Mouse (Mus musculus) sigmoid colon, adult 10 weeks (tissue): Measurements from ENCODE around the gene Gm20388. TPM values are rescaled to one million over a fixed set of nuclear protein-coding genes. Genes with fewer than 3 reads are reported as not detected.

ENCODE experiments used
- polyA plus RNA-seq: library from polyadenylated mRNA; stranded (reverse); fragments of 350-450 nt; fragmentation: Illumina TruSeq; extraction: RNeasy Lipid Tissue Mini Kit (QIAGEN cat#74804); gene quantifications from one replicate; pipeline ENCODE4 v1.2.3, GENCODE M21; 2014; ENCODE audit warnings: low read depth, low replicate concordance

Gm20388 gene
- polyA plus RNA-seq = 3.8 TPM

GRCm38 (mm10) chr8:119910547-119911257 is at the start of gene Gm20388:
Gene Gm20388 (plus strand): TSS chr8:119910841.

DNA sequence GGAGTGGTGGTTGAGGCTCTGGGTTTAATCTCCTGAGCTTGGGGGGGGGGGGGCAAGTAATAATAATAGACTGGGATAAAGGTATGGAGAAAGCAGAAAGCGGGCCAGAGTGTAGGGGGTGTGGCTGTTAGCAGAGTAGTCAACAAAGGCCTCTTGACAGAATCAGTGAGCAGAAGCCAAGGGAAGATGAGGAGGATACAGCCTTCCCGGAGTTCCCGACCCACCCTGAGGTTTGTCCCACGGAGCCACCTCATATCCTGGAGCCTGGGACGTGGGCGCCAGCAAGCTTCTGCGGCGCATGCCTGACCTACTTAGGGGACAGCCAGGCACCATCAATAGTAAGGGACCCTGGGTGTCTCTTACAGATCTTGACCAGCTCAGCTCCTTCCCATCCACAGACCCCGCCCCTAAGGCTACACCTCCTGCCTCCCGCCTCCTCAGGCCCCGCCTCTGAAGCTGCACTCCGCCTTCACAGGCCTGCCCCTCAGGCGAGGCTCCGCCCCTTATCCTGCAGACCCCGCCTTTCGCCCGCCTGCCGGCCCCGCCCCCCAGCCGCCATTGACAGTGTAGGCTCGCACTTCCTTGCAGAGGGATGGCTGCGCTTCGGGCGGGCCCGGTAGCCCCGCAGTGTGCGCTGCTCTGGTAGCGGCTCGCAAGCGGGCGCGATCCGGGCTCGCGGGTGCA is 48.8 kb upstream of the Gm20388 start, which contains the start of gene Klhl36:
TSS of gene Klhl36 (plus strand) at position 561 of the 684 bp plus-strand sequence.

DNA sequence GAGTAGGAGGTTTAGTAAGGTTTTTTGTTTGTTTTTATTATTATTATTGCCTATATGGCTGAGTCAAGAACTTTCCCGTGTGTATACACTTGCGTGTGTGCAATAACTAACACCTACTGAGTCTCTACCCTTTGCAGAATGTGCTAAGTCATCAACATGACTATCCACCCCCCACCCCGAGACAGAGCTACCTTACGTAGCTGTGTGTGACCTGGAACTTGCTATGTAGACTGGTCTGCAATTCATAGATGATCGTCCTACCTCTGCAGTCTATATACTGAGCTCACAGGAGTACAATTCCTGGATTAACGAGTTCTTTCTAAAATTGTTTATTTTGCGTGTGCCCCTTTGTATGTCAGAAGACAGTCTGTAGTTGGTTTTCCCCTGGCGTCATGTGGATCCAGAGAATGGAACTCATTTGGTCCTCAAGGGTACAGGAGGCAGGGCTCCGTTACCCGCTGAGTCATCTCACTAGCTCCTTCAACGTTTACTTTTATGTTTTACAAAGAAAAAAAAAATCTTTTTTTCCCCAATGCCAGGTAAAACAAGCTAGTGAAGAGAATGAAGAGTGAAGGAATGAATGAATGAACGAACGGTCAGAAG is 596 bp upstream of the Gm20388 start, which contains the start of gene Usp10:
TSS of gene Usp10 (plus strand) at position 417 of the 603 bp plus-strand sequence.

DNA sequence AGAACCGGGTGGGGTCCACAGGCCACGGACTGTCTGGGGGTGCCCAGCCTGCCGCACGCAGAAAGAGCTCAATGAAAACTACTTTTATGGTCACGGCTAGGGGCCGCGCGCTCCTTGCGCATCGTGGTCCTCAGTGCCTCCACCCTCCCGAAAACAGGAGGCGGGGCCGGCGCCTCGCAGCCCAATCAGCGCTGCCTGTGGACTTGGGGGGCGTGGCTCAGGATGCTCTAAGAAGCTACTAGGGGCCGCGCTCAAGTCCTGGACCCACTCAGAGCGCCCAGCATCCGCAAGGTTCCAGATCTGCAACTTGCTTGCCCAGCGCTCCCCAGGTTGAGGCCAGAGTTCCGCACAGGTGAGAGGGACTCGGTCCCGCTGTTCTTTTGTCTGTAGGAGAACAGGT is 81.6 kb downstream of the Gm20388 start, which contains the start of gene Crispld2:
TSS of gene Crispld2 (plus strand) at position 190 of the 400 bp plus-strand sequence.

DNA sequence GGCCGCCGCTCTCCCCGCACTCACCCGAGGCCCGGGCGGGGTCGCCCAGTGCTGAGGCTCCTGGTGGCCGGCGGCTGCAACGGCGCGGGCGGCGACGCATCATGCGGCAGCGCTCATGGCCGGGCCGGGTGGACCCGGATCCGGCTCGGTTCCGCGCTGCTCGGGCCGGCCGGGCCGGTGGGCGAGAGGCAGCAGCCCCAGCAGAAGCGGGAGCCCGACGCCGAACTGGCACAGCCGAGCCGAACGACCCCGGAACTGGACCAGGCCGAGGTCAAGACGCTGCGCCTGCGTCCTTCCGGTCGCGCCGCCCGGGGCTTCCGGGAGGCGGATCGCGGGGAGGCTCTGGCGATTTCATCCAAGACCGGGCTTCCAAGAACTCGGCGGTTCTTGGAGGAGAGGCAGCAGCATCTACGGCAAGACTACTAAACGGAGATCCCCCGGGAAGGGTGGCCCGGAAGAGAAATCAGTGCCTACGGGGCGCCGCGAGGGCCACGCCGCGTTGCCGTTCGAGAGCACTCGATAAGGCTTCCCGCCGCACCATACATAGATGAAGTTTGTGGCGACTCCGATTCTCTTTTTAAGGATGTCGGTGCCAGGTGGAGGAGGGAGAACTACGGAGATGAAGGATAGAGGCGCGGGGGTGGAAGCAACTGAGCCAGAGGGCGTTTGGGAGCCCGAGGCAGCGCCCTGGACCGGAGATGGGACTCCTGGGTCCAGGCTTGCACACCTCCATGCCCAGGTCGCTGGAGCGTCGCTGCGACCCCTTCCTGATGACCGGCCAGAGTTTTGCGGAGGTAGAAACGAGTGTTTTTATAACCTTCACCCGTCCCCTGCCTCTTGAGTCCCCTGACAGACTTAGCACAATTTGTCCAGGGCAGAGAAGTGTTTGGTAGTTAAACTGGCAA is 190.7 kb downstream of the Gm20388 start, which contains the start of gene Zdhhc7:
TSS of gene Zdhhc7 (minus strand) at position 415 of the 905 bp plus-strand sequence.

GRCm38 (mm10) chr8:120113758-120114255 is 203.2 kb downstream of the Gm20388 start, which contains the start of gene 6430548M08Rik:
Gene 6430548M08Rik (plus strand): TSS chr8:120114152.

GRCm38 (mm10) chr8:120177318-120178123 is 266.9 kb downstream of the Gm20388 start, which contains the start of gene Fam92b:
Gene Fam92b (minus strand): TSS chr8:120177466.

GRCm38 (mm10) chr8:120227891-120228591 is 317.4 kb downstream of the Gm20388 start, which contains the start of gene Gse1:
Gene Gse1 (plus strand): TSS chr8:120228456.

DNA sequence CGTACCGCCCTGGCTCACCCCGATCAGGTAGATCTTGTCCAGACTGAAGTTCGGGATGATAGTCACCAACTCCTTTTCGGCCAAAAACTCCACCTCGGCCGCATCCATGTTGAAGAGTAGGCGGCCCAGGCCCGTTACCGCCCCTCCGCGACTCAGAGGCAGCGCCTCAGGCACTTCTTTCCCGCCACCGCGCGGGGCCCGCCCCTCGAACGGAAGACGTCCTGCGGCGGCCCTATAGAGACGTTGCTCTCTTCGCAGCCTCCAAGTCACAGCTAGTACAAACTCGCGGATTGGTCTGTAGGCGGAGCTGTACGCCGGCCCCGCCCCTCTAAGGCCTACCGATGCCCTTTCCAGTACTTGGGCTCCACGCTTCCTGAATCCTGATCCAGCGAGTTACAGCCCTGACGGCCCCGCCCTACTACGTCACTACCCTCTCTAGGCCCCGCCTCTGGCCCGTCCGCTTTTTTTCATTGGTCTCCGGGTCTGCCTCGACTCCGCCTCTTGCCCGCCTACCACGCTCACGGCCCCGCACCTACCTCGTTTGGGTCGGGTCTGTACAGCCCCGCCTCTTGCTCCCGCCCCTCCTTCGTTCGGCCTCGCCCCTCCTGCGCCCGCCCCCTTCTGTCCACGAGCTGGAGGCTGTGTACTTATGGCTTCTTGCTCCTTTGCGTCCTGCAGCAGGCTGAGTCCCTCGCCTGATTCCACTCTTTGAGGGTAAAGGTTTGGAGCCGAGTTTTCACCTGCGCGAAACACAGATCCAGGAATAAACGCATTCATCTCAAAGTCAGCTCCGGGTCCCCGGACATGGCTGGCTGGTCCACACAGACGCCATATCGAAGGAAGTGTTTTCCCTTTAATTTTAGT is 678.5 kb downstream of the Gm20388 start, which contains the start of gene Gins2:
TSS of gene Gins2 (minus strand) at position 397 of the 864 bp plus-strand sequence.

GRCm38 (mm10) chr8:120647532-120647931 is 736.9 kb downstream of the Gm20388 start, which contains the start of gene 1190005I06Rik:
Gene 1190005I06Rik (minus strand): TSS chr8:120647632.

DNA sequence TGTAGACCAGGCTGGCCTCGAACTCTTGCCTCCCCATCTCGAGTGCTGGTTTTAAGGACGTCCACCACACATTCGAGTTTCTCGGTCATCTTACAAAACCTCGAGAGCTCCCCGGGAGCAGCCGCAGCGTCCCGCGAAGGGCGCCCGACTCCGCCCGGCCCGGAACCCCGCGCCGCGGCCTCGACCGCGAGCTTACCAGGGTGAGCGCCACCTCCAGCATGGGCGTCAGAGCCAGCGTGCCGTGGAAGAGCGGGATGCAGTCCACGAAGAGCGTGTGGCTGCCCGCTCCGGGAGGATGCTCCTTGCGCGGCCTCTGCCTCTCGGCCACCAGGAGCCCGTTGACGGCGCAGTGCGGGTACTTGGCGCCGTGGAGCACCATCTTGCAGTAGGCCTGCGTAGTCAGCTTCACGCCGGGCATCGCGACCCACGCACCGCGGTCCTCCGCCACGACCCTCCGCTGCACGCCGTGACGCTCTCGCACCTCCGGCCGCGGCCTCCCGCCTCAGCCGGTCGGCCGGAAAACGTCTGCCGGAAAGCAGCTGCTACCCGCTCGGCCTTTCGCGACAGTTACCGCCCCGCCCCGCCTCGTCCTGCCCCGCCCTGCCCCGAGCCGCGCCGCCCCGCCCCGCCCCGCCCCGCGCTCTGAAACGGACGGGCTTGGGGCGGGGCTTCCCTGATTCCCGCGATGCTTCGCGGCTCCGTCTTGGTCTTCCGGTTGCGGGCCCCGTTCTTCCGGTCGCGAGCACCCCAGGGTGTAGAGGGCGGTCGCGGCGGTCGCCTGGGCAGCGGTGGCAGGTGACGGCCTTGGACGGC is 757.1 kb downstream of the Gm20388 start, which contains the start of the genes Gm27021 and Cox4i1:
TSS of gene Gm27021 (minus strand) at position 519 of the 813 bp plus-strand sequence.
TSS of gene Cox4i1 (plus strand) at position 662 of the 813 bp plus-strand sequence.

DNA sequence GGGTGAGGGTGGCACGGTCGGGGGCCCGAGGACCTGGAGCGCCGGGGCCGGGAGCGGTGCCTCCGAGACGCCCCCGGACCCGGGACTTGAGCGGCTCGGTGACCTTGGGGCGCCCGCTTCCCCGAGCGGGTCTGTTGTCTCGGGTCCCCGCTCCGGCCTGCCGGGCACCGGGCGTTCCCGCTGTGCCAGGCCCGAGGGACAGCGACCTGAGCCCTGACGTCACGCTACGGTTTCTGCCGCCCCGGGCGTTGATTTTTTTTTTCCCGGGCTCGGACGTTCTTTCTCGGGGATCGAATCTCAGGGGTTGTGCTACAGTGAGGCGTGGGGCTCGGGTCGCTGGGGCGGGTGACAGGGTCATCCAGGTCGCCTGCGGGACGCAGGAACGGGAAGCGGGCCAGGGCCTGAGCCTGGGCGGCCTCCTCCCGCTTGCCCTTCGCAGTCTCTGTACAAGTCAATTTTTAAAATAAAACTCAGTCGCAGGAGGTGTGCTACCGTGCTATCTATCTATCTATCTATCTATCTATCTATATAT is 757.8 kb downstream of the Gm20388 start, which contains the start of gene Emc8:
TSS of gene Emc8 (minus strand) at position 200 of the 532 bp plus-strand sequence.

DNA sequence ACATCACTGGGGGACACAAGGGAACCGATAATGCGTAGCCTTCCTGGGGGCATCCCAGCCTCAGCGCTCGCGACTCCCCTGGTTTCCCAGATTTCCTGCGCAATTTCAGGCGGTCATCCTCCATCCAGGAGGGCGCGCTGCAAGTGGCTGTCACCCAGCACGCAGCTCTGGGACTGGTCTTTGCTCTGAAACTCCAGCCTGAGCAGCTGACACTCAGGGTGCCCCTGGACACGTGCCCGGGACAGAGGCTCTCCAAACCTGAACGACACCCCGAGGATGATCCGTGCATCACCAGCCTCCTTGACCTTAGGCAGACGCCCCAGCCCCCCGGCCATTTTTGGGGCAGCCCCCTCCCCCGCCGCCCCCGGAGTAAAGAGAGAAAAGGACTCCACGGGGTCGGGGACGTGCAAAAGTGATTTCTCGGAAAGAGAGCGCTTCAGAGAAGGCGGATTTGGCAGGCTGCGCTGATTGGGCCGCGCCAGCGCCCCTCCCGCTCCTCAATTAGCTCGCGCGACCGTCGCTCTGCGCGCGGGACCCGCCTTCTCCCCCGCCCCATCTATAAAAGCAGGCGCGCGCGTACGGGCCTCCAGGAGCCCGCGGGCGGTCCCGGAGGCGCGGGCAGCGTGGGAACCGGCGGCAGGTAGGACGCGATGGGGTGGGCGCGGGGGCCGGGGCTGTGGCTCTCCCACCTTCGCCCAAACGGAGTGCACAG is 825.3 kb downstream of the Gm20388 start, which contains the start of gene Irf8:
TSS of gene Irf8 (plus strand) at position 589 of the 712 bp plus-strand sequence.

GRCm38 (mm10) chr8:121084210-121084951 is 1173.7 kb downstream of the Gm20388 start, which contains the start of gene Foxf1:
Gene Foxf1 (plus strand): TSS chr8:121084386.

